Mouse (Mus musculus) ES-CJ7 (cell line): ENCODE measurements at regions not wholly inside any gene's neighbourhood (a gene's known extent, or its start where the extent isn't known, plus 50 kb on each side); places are given as distances from the start of the nearest gene placed in this dataset.

ENCODE experiments used
- DNase-seq: peaks from one replicate; pipeline ENCODE4 v3.0.0; 2011; ENCODE audit warnings: low read depth, low spot score

GRCm38 (mm10) chr8:127894284-127894683 lies 464.1 kb upstream of the Nrp1 start:
- no peak for DNase-seq

- DNase-seq = no peak
Observed at GRCm38 (mm10) chr8:127908436-127908835, 450.0 kb upstream of the Nrp1 start.

- DNase-seq = peak; percentile 18
Observed at GRCm38 (mm10) chr8:127909580-127909979, 448.8 kb upstream of the Nrp1 start.

- DNase-seq = no peak
Observed at GRCm38 (mm10) chr8:127914086-127914485, 444.3 kb upstream of the Nrp1 start.

- DNase-seq = no peak
Observed at GRCm38 (mm10) chr8:127914914-127915313, 443.5 kb upstream of the Nrp1 start.

- no peak for DNase-seq
Observed at GRCm38 (mm10) chr8:127915591-127916028, 442.8 kb upstream of the Nrp1 start.

GRCm38 (mm10) chr8:127921925-127922324 lies 436.5 kb upstream of the Nrp1 start:
- DNase-seq = no peak

GRCm38 (mm10) chr8:127923321-127923720 lies 435.1 kb upstream of the Nrp1 start:
- no peak for DNase-seq

GRCm38 (mm10) chr8:127932276-127932675 lies 426.1 kb upstream of the Nrp1 start:
- DNase-seq = no peak

GRCm38 (mm10) chr8:127936792-127937435 lies 421.5 kb upstream of the Nrp1 start:
- DNase-seq = no peak

- DNase-seq = no peak
Observed at GRCm38 (mm10) chr8:127939284-127939985, 419.0 kb upstream of the Nrp1 start.

- DNase-seq = no peak
Observed at GRCm38 (mm10) chr8:127939986-127940359, 418.4 kb upstream of the Nrp1 start.

GRCm38 (mm10) chr8:127942319-127942718 lies 416.1 kb upstream of the Nrp1 start:
- DNase-seq = no peak

GRCm38 (mm10) chr8:127944955-127945498 lies 413.4 kb upstream of the Nrp1 start:
- DNase-seq = no peak

GRCm38 (mm10) chr8:127957571-127957970 lies 400.8 kb upstream of the Nrp1 start:
- DNase-seq = no peak

GRCm38 (mm10) chr8:127958351-127959044 lies 399.9 kb upstream of the Nrp1 start:
- DNase-seq = no peak

- no peak for DNase-seq
Observed at GRCm38 (mm10) chr8:127962862-127963261, 395.5 kb upstream of the Nrp1 start.

- DNase-seq = no peak
Observed at GRCm38 (mm10) chr8:127963625-127964024, 394.8 kb upstream of the Nrp1 start.

GRCm38 (mm10) chr8:127964801-127965200 lies 393.6 kb upstream of the Nrp1 start:
- DNase-seq = no peak

GRCm38 (mm10) chr8:127965341-127965740 lies 393.1 kb upstream of the Nrp1 start:
- no peak for DNase-seq

- DNase-seq = no peak
Observed at GRCm38 (mm10) chr8:127968026-127968425, 390.4 kb upstream of the Nrp1 start.

GRCm38 (mm10) chr8:127973194-127973593 lies 385.2 kb upstream of the Nrp1 start:
- no peak for DNase-seq
